Mouse (Mus musculus) layer of hippocampus, adult 18-20 months (tissue): ENCODE data around the gene Aox4. TPM values are rescaled to one million over a fixed set of nuclear protein-coding genes. Genes with fewer than 3 reads are reported as not detected.

Experiments
- DNase-seq, 2 experiments: peaks; one replicate each; pipeline ENCODE4 v3.0.0; 2022; ENCODE audit warnings: low spot score in 2 of 2
- long read RNA-seq: library from polyadenylated mRNA; stranded (forward); transcript quantifications from one replicate; pipeline ENCODE4 v2.0.0, GENCODE M21; 2021
- total RNA-seq, 2 experiments: library from RNA; stranded (reverse); gene quantifications; 2 replicates each; pipeline ENCODE4 v1.2.3; 2021

Gene Aox4
- total RNA-seq, result 1 to 10 TPM; 1.2 to 1.5 TPM
- long read RNA-seq, partial matches to known transcripts, result 1 of 1 reads
- long read RNA-seq, other reads (novel, unspliced or antisense), result 0 of 1 reads

GRCm38 (mm10) chr1:58210203-58210602 is at the start of gene Aox4:
TSS of gene Aox4 (plus strand) at chr1:58210397.
- DNase-seq, result peak; percentile 39 to 63

- DNase-seq, result no peak
Observed at GRCm38 (mm10) chr1:58169893-58170292, 40.3 kb upstream of the Aox4 start.

- DNase-seq, result no peak
Observed at GRCm38 (mm10) chr1:58188514-58189175, 21.6 kb upstream of the Aox4 start.

- no peak for DNase-seq
Observed at GRCm38 (mm10) chr1:58194317-58194716, 15.9 kb upstream of the Aox4 start.

- no peak for DNase-seq
Observed at GRCm38 (mm10) chr1:58194988-58195387, 15.2 kb upstream of the Aox4 start.

- no peak for DNase-seq
Observed at GRCm38 (mm10) chr1:58195541-58195940, 14.7 kb upstream of the Aox4 start.

GRCm38 (mm10) chr1:58197023-58197422 is 13.2 kb upstream of the Aox4 start:
- DNase-seq, result peak in 1 of 2 experiments; percentile 7

GRCm38 (mm10) chr1:58198386-58198785 is 11.8 kb upstream of the Aox4 start:
- DNase-seq, result no peak

GRCm38 (mm10) chr1:58212805-58213204 is 2.6 kb downstream of the Aox4 start:
- no peak for DNase-seq

- DNase-seq, result no peak
Observed at GRCm38 (mm10) chr1:58213838-58214237, 3.6 kb downstream of the Aox4 start.

- DNase-seq, result no peak
Observed at GRCm38 (mm10) chr1:58215353-58215752, 5.2 kb downstream of the Aox4 start.

GRCm38 (mm10) chr1:58215956-58216532 is 5.8 kb downstream of the Aox4 start:
- no peak for DNase-seq

- DNase-seq, result no peak
Observed at GRCm38 (mm10) chr1:58221070-58221469, 10.9 kb downstream of the Aox4 start.

GRCm38 (mm10) chr1:58221879-58222278 is 11.7 kb downstream of the Aox4 start:
- no peak for DNase-seq

GRCm38 (mm10) chr1:58228086-58228485 is 17.9 kb downstream of the Aox4 start:
- no peak for DNase-seq

- no peak for DNase-seq
Observed at GRCm38 (mm10) chr1:58228916-58229315, 18.7 kb downstream of the Aox4 start.

GRCm38 (mm10) chr1:58229774-58230173 is 19.6 kb downstream of the Aox4 start:
- no peak for DNase-seq

GRCm38 (mm10) chr1:58230542-58230941 is 20.3 kb downstream of the Aox4 start:
- DNase-seq, result no peak

- peak in 1 of 2 experiments; percentile 17 for DNase-seq
Observed at GRCm38 (mm10) chr1:58235405-58235804, 25.2 kb downstream of the Aox4 start.

GRCm38 (mm10) chr1:58237527-58238299 is 27.5 kb downstream of the Aox4 start:
- no peak for DNase-seq

- no peak for DNase-seq
Observed at GRCm38 (mm10) chr1:58238440-58238839, 28.2 kb downstream of the Aox4 start.

- DNase-seq, result no peak
Observed at GRCm38 (mm10) chr1:58238961-58239360, 28.8 kb downstream of the Aox4 start.
